Mouse (Mus musculus) hindbrain, embryonic 11.5 days (tissue): ENCODE measurements around the gene Nde1. TPM values are rescaled to one million over a fixed set of nuclear protein-coding genes. Genes with fewer than 3 reads are reported as not detected.

Source experiments
- ATAC-seq: fragments of 200-750 bp; cut with Nextera tagmentation; 2 replicates; pipeline ENCODE4 v1.8.0; 2017; ENCODE audit warnings: mild to moderate bottlenecking, moderate TSS enrichment, moderate library complexity; ENCODE audit not compliant: low FRiP score
- DNase-seq: peaks from one replicate; pipeline ENCODE4 v3.0.0-alpha.2; 2015; ENCODE audit warnings: low spot score
- H3K27ac ChIP-seq: fragments of 300-500 bp; sonication (generic); 2 replicates; pipeline ENCODE4 v1.5.1; 2014; ENCODE audit warnings: mild to moderate bottlenecking, low read depth, low read length
- H3K27me3 ChIP-seq: fragments of 300-500 bp; sonication (generic); 2 replicates; pipeline ENCODE4 v1.6.1; 2014; ENCODE audit warnings: mild to moderate bottlenecking, low read length, moderate library complexity, mixed read lengths; ENCODE audit not compliant: control insufficient read depth, insufficient read depth
- H3K36me3 ChIP-seq: fragments of 300-500 bp; sonication (generic); 2 replicates; pipeline ENCODE4 v1.6.1; 2014; ENCODE audit warnings: mild to moderate bottlenecking, low read length, moderate library complexity, mixed read lengths; ENCODE audit not compliant: control insufficient read depth, insufficient read depth
- H3K4me1 ChIP-seq: fragments of 300-500 bp; sonication (generic); replicated peaks from 2 replicates; pipeline ENCODE4 v1.6.1; 2014; ENCODE audit warnings: low read length, mixed read lengths; ENCODE audit not compliant: control insufficient read depth, insufficient read depth
- H3K4me2 ChIP-seq: fragments of 300-500 bp; sonication (generic); replicated peaks from 2 replicates; pipeline ENCODE4 v1.6.1; 2014; ENCODE audit warnings: mild to moderate bottlenecking, low read depth, low read length
- H3K4me3 ChIP-seq: fragments of 300-500 bp; sonication (generic); 2 replicates; pipeline ENCODE4 v1.5.1; 2014; ENCODE audit warnings: low read depth, low read length
- H3K9ac ChIP-seq: fragments of 300-500 bp; sonication (generic); 2 replicates; pipeline ENCODE4 v1.6.1; 2014; ENCODE audit warnings: low read depth, low read length
- H3K9me3 ChIP-seq: fragments of 300-500 bp; sonication (generic); 2 replicates; pipeline ENCODE4 v1.6.1; 2016; ENCODE audit warnings: low read length; ENCODE audit not compliant: control insufficient read depth
- WGBS: fragments of 180-500 bp; shearing (Covaris S2); extraction: QIAGEN DNeasy Blood & Tissue Kit; methylation state at CpG from one replicate; pipeline ENCODE4 v1.1.7; 2014; 5-methylcytosine and 5-hydroxymethylcytosine counted together
- polyA plus RNA-seq: library from polyadenylated mRNA; unstranded; fragments of >200 nt; fragmentation: Nextera tagmentation; extraction: Ambion mirVana; gene quantifications from 2 replicates; pipeline ENCODE4 v1.2.1, GENCODE M21; 2014

Gene Nde1
- 144 and 148 TPM in 2 replicates for polyA plus RNA-seq

- H3K9me3 ChIP-seq: no peaks in the 10 kb centered on the region
- H3K4me3 ChIP-seq: peak within 1 kb of the TSS; percentile 80
- peak within 1 kb of the TSS; percentile 91 for H3K9ac ChIP-seq
- peak within 1 kb of the TSS; percentile 69 for H3K27ac ChIP-seq
- H3K27me3 ChIP-seq: no peaks in the 10 kb centered on the region
- DNase-seq (peak; percentile 90), ATAC-seq (peak; percentile 88)
- WGBS: under 1% methylated on average over 37 of the region's 43 CpGs
- peak within 1 kb of the TSS; percentile 65 for H3K4me2 ChIP-seq
- no peaks in the 10 kb centered on the region for H3K36me3 ChIP-seq
- no peaks in the 10 kb centered on the region for H3K4me1 ChIP-seq
These were observed at the start of gene Nde1, which contains the start of gene Marf1 for GRCm38 (mm10) chr16:14162988-14163416. Gene Nde1 (plus strand): TSS chr16:14163275. Gene Marf1 (minus strand): TSS chr16:14163351.

- WGBS: 97% methylated on average over 2 of the region's 2 CpGs
- H3K27ac ChIP-seq: no peak overlapping the region
- 0 out of 2 replicates have a peak, but pooled peaks cover 8% of the 10 kb centered on the region for H3K36me3 ChIP-seq
- no peak for ATAC-seq
- H3K9ac ChIP-seq: no peak overlapping the region
- H3K4me2 ChIP-seq: no peak overlapping the region
- H3K4me1 ChIP-seq: no peaks in the 10 kb centered on the region
- no peak for DNase-seq
- no peaks in the 10 kb centered on the region for H3K27me3 ChIP-seq
- H3K4me3 ChIP-seq: no peak overlapping the region
- H3K9me3 ChIP-seq: no peaks in the 10 kb centered on the region
These were observed 45.8 kb upstream of the Nde1 start for GRCm38 (mm10) chr16:14117299-14117698.

GRCm38 (mm10) chr16:14120941-14121340 lies 42.1 kb upstream of the Nde1 start:
- H3K4me3 ChIP-seq: no peak overlapping the region
- WGBS: 98% methylated on average over 5 of the region's 5 CpGs
- H3K36me3 ChIP-seq: peaks cover 12% of the 10 kb centered on the region; the same call in 1 of the 2 replicates
- ATAC-seq: no peak
- H3K4me2 ChIP-seq: no peak overlapping the region
- no peaks in the 10 kb centered on the region for H3K9me3 ChIP-seq
- no peak overlapping the region for H3K27ac ChIP-seq
- DNase-seq: no peak
- H3K27me3 ChIP-seq: no peaks in the 10 kb centered on the region
- H3K4me1 ChIP-seq: no peaks in the 10 kb centered on the region
- H3K9ac ChIP-seq: no peak overlapping the region

GRCm38 (mm10) chr16:14121563-14121962 lies 41.5 kb upstream of the Nde1 start:
- ATAC-seq (no peak), DNase-seq (no peak)
- Histone ChIP-seq H3K27ac (no peak overlapping the region), H3K27me3 (no peaks in the 10 kb centered on the region), H3K36me3 (peaks cover 12% of the 10 kb centered on the region; the same call in 1 of the 2 replicates), H3K4me3 (no peak overlapping the region), H3K9ac (no peak overlapping the region), H3K4me2 (no peak overlapping the region), H3K9me3 (no peaks in the 10 kb centered on the region), H3K4me1 (no peaks in the 10 kb centered on the region)
- 96% methylated on average over 7 of the region's 7 CpGs for WGBS

- Histone ChIP-seq H3K4me3 (no peak overlapping the region), H3K4me1 (no peaks in the 10 kb centered on the region), H3K9me3 (no peaks in the 10 kb centered on the region), H3K4me2 (no peak overlapping the region), H3K27me3 (no peaks in the 10 kb centered on the region), H3K27ac (no peak overlapping the region), H3K9ac (no peak overlapping the region), H3K36me3 (peaks cover 12% of the 10 kb centered on the region; the same call in 1 of the 2 replicates)
- DNase-seq (no peak), ATAC-seq (no peak)
These were observed 40.5 kb upstream of the Nde1 start for GRCm38 (mm10) chr16:14122586-14122985.

- ATAC-seq (no peak), DNase-seq (no peak)
- no peak overlapping the region for H3K4me3 ChIP-seq
- no peak overlapping the region for H3K4me2 ChIP-seq
- no peaks in the 10 kb centered on the region for H3K4me1 ChIP-seq
- H3K36me3 ChIP-seq: peaks cover 15% of the 10 kb centered on the region; the same call in 1 of the 2 replicates
- no peak overlapping the region for H3K27ac ChIP-seq
- H3K9me3 ChIP-seq: no peaks in the 10 kb centered on the region
- H3K27me3 ChIP-seq: no peaks in the 10 kb centered on the region
- no peak overlapping the region for H3K9ac ChIP-seq
- 82% methylated on average over 2 of the region's 2 CpGs for WGBS
These were observed 39.2 kb upstream of the Nde1 start for GRCm38 (mm10) chr16:14123901-14124300.

GRCm38 (mm10) chr16:14124709-14125108 lies 38.4 kb upstream of the Nde1 start:
- Histone ChIP-seq H3K9ac (no peak overlapping the region), H3K27me3 (no peaks in the 10 kb centered on the region), H3K4me1 (no peaks in the 10 kb centered on the region), H3K4me2 (no peak overlapping the region), H3K36me3 (peaks cover 20% of the 10 kb centered on the region; the same call in 1 of the 2 replicates), H3K4me3 (no peak overlapping the region), H3K27ac (no peak overlapping the region), H3K9me3 (no peaks in the 10 kb centered on the region)
- WGBS: 94% methylated on average over 7 of the region's 7 CpGs
- ATAC-seq (no peak), DNase-seq (no peak)

- Histone ChIP-seq H3K4me3 (no peak overlapping the region), H3K36me3 (peaks cover 18% of the 10 kb centered on the region; the same call in 1 of the 2 replicates), H3K9me3 (no peaks in the 10 kb centered on the region), H3K27ac (no peak overlapping the region), H3K4me1 (no peaks in the 10 kb centered on the region), H3K9ac (no peak overlapping the region), H3K4me2 (no peak overlapping the region), H3K27me3 (no peaks in the 10 kb centered on the region)
- 96% methylated on average over 1 of the region's 1 CpGs for WGBS
- ATAC-seq (no peak), DNase-seq (no peak)
These were observed 37.8 kb upstream of the Nde1 start for GRCm38 (mm10) chr16:14125253-14125652.

- Histone ChIP-seq H3K4me3 (no peak overlapping the region), H3K9me3 (no peaks in the 10 kb centered on the region), H3K27me3 (no peaks in the 10 kb centered on the region), H3K27ac (no peak overlapping the region), H3K4me1 (no peaks in the 10 kb centered on the region), H3K9ac (no peak overlapping the region), H3K36me3 (peaks cover 16% of the 10 kb centered on the region; the same call in 1 of the 2 replicates), H3K4me2 (no peak overlapping the region)
- ATAC-seq (no peak), DNase-seq (no peak)
These were observed 34.1 kb upstream of the Nde1 start for GRCm38 (mm10) chr16:14128977-14129376.
